ENCODE assay signal across 8 mouse cellular contexts in the genomic region with DNA sequence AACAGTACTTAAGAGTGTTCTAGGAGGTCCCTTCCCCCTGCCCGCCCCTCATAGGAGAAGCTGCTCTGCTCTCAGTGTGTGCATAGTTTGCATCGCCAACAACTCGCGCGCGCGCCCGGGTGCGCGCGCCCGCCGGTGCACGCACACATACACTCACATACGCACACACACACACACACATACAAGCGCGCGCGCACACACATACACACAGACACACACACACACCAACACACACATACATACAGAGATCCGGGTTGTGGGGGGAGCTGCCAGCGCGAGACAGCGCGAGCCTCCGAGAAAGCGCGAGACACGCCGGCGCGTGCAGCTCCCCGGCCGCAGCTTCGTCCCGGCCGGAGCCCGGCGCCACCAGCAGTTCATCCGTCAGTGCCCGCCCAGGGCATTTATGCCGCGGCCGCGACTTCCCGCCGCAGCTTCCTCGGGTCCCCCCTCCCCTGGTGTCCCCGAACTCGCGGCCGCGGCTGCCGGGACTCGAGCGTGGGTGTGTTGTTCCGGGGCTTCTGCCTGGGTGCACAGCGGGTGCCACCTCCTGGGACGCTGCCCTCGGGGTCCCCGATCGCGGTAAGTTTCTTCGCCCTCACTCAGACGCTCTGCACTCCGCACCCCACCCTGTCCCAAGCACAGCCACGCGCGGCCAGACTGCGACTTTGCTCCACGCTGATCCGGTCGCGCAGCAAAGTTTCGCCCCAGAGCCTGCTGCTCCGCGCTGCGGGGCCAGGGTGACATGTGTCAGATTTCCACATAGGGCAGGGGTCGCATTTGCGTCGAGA. TPM values are rescaled to one million over a fixed set of nuclear protein-coding genes. Genes with fewer than 3 reads are reported as not detected.
DNase-seq lines count a peak whose midpoint lies in the region; ATAC-seq and TF ChIP-seq lines count a peak whose summit lies in the region.

TSS of gene Foxp2 (plus strand) at position 167 of the 788 bp plus-strand sequence.

- H3K4me1 ChIP-seq in hindbrain, embryonic 15.5 days (replicated peaks) = peaks cover 36% of the 10 kb centered on the region

- H3K9ac ChIP-seq in hindbrain, embryonic 15.5 days = peak within 1 kb of the TSS; percentile 40

- TF ChIP-seq CTCF in left cerebral cortex, adult 2 months (IDR thresholded peaks at IDR 0.05) = no peak

- peak within 1 kb of the TSS; percentile 78 for H3K4me3 ChIP-seq in left cerebral cortex, adult 2 months
- peak within 1 kb of the TSS; percentile 89 for H3K4me3 ChIP-seq in hindbrain, embryonic 15.5 days

- H3K4me2 ChIP-seq in hindbrain, embryonic 15.5 days = peak within 1 kb of the TSS; percentile 100

- intact Hi-C loops in left cerebral cortex, adult 2 months (cut with DNase I) = no loop called here

- ATAC-seq in hindbrain, embryonic 15.5 days (ENCODE audit: low FRiP score, low read depth) = peak; percentile 84

- peaks cover 19% of the 10 kb centered on the region; the same call in 1 of the 2 replicates for H3K27me3 ChIP-seq in hindbrain, embryonic 15.5 days

- H3K36me3 ChIP-seq in hindbrain, embryonic 15.5 days = no peaks in the 10 kb centered on the region

- H3K27ac ChIP-seq in left cerebral cortex, adult 2 months = peak within 1 kb of the TSS; percentile 71
- peak within 1 kb of the TSS; percentile 55 for H3K27ac ChIP-seq in hindbrain, embryonic 15.5 days (replicated peaks)

- peak; percentile 33 to 39 for DNase-seq in left cerebral cortex, adult 2 months (ENCODE audit: extremely low spot score in 1 of 2, low spot score in 2 of 2)
- DNase-seq in left cerebral cortex, adult 9 months (ENCODE audit: low spot score in 2 of 2) = no peak
- DNase-seq in brain, embryonic 18.5 days (ENCODE audit: low read depth, low spot score) = peak; percentile 57
- DNase-seq in gastrocnemius, adult 18-20 months (ENCODE audit: low spot score) = peak; percentile 19
- DNase-seq in liver = peak; percentile 32
- DNase-seq in naive thymus-derived CD4-positive, alpha-beta T cell, adult 2 months (ENCODE audit: low read depth) = peak; percentile 2
- peak; percentile 35 to 39 for DNase-seq in urinary bladder, postnatal 36 days (ENCODE audit: low spot score in 2 of 2)

- under 1% methylated on average over 78 of the region's 80 CpGs for WGBS in hindbrain, embryonic 15.5 days

- H3K9me3 ChIP-seq in hindbrain, embryonic 15.5 days = no peaks in the 10 kb centered on the region

RNA-seq across cellular contexts. Expression of gene Foxp2, which starts in this region (rescaled TPM):
- 10 to 100 TPM in 1 of 2 experiments, 1 to 10 TPM in 1; 7.3 to 11.2 TPM for total RNA-seq in left cerebral cortex, adult 2 months (2021)
- 1 to 10 TPM; 2.1 to 3.2 TPM for total RNA-seq in gastrocnemius, adult 18-20 months (2021)
- 37.5 and 57.2 TPM in 2 replicates for polyA plus RNA-seq in hindbrain, embryonic 15.5 days (2015; fragmentation: Nextera tagmentation; extraction: Ambion mirVana)

Comparison
In these comparisons a context has a peak if more than half of its experiments do, and no peak if none do; other contexts are left out.
1. DNase-seq: peak in left cerebral cortex, adult 2 months (2 of 2), brain, embryonic 18.5 days (single experiment), gastrocnemius, adult 18-20 months (single experiment), liver (single experiment), naive thymus-derived CD4-positive, alpha-beta T cell, adult 2 months (single experiment) and urinary bladder, postnatal 36 days (2 of 2); none in left cerebral cortex, adult 9 months (0 of 2).